Mouse (Mus musculus): ENCODE results near the gene Gm3642.
"Not testable (repeated sequence)": the region's sequence is repeated elsewhere in the genome, so short reads cannot be mapped to it uniquely, and the experiment has no call there.

The Gm3642 gene

DNA sequence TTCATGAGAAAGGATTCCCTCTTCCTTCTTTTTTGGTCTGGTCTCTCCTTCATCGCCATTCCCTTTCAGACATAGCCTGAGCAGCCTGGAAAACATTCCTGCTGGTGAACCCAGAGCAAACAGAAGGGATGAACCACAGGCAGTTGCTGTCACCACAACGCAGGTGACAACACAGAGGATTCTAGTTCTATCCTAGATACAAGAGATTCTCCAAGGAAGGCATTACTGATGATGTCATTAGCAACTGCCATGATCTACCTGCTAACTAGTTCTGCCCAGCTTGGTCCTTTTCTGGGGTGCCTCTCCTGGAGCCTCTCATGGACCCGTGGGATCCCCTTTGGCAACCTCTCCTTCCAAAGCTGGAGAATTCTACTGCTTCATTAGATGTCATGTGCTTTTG lies at the start of gene Gm3642:
Gene Gm3642, minus strand, starts transcription at position 101 of the 400 bp plus-strand sequence.
- not testable (repeated sequence) for DNase-seq

GRCm38 (mm10) chr14:6889521-6890012 lies 49.5 kb upstream of the Gm3642 start, which contains the start of gene Gm3667:
Gene Gm3667 (minus strand): TSS chr14:6889962.
- not testable (repeated sequence) for DNase-seq

GRCm38 (mm10) chr14:6888811-6889210 lies 48.7 kb upstream of the Gm3642 start:
- DNase-seq = peak; percentile 43

DNA sequence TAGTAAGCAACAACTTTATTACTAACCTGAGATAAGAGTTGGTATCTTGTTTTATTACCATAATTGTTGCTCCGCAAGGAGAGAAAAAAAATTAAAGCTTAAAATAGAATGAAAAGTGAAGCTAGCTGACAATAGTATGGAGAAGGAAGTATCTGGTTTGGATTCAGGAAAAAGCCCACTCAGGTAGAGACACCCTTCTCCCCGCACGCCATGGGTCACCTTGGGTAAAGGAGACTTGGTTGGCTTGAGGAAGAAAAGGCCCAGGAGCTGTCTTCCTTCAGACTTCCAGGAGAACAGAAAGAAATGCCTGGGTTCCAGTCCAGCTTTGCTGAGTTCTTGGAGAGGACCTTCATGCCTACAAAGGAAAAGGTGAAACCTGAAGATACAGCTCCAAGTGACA lies 16.8 kb downstream of the Gm3642 start:
- not testable (repeated sequence) for DNase-seq
